Mouse (Mus musculus): ENCODE results near the gene Pkig.

Pkig gene

GRCm38 (mm10) chr2:163712874-163713273 lies 54.7 kb downstream of the Pkig start:
- no peak for DNase-seq

- no peak for DNase-seq
Observed at GRCm38 (mm10) chr2:163713340-163713739, 55.2 kb downstream of the Pkig start.

- no peak for DNase-seq
Observed at GRCm38 (mm10) chr2:163716448-163716847, 58.3 kb downstream of the Pkig start.

GRCm38 (mm10) chr2:163716853-163717252 lies 58.7 kb downstream of the Pkig start:
- no peak for DNase-seq

- DNase-seq: no peak
Observed at GRCm38 (mm10) chr2:163718526-163718925, 60.3 kb downstream of the Pkig start.

- peak; percentile 79 for DNase-seq
Observed at GRCm38 (mm10) chr2:163718951-163719603, 60.9 kb downstream of the Pkig start.

- no peak for DNase-seq
Observed at GRCm38 (mm10) chr2:163719616-163720015, 61.4 kb downstream of the Pkig start.

GRCm38 (mm10) chr2:163722550-163722949 lies 64.4 kb downstream of the Pkig start:
- peak; percentile 42 for DNase-seq

- DNase-seq: no peak
Observed at GRCm38 (mm10) chr2:163726766-163727393, 68.7 kb downstream of the Pkig start.

GRCm38 (mm10) chr2:163728300-163728699 lies 70.1 kb downstream of the Pkig start:
- no peak for DNase-seq

- DNase-seq: no peak
Observed at GRCm38 (mm10) chr2:163732021-163732420, 73.8 kb downstream of the Pkig start.

- DNase-seq: no peak
Observed at GRCm38 (mm10) chr2:163735163-163735562, 77.0 kb downstream of the Pkig start.

GRCm38 (mm10) chr2:163735980-163736379 lies 77.8 kb downstream of the Pkig start:
- DNase-seq: no peak

GRCm38 (mm10) chr2:163742656-163743055 lies 84.5 kb downstream of the Pkig start:
- no peak for DNase-seq

GRCm38 (mm10) chr2:163743357-163743756 lies 85.2 kb downstream of the Pkig start:
- DNase-seq: no peak

- DNase-seq: no peak
Observed at GRCm38 (mm10) chr2:163744801-163745570, 86.8 kb downstream of the Pkig start.

- no peak for DNase-seq
Observed at GRCm38 (mm10) chr2:163749647-163750611, 91.7 kb downstream of the Pkig start, which contains the start of gene Ada. Ada (minus strand) TSS chr2:163750239.

GRCm38 (mm10) chr2:163754228-163754627 lies 96.0 kb downstream of the Pkig start:
- DNase-seq: no peak

GRCm38 (mm10) chr2:163756723-163757122 lies 98.5 kb downstream of the Pkig start:
- DNase-seq: no peak

GRCm38 (mm10) chr2:163758146-163758545 lies 100.0 kb downstream of the Pkig start:
- DNase-seq: no peak

GRCm38 (mm10) chr2:163760589-163760988 lies 102.4 kb downstream of the Pkig start:
- DNase-seq: no peak

GRCm38 (mm10) chr2:163761402-163761801 lies 103.2 kb downstream of the Pkig start:
- DNase-seq: no peak

- no peak for DNase-seq
Observed at GRCm38 (mm10) chr2:163766261-163766660, 108.1 kb downstream of the Pkig start.
